Mouse (Mus musculus): ENCODE data around the gene Pip5k1b. TPM values are rescaled to one million over a fixed set of nuclear protein-coding genes. Genes with fewer than 3 reads are reported as not detected.

Pip5k1b gene
- total RNA-seq, 4 experiments from 2014 or later: 0.20 to 0.54 (median 0.28) TPM

DNA sequence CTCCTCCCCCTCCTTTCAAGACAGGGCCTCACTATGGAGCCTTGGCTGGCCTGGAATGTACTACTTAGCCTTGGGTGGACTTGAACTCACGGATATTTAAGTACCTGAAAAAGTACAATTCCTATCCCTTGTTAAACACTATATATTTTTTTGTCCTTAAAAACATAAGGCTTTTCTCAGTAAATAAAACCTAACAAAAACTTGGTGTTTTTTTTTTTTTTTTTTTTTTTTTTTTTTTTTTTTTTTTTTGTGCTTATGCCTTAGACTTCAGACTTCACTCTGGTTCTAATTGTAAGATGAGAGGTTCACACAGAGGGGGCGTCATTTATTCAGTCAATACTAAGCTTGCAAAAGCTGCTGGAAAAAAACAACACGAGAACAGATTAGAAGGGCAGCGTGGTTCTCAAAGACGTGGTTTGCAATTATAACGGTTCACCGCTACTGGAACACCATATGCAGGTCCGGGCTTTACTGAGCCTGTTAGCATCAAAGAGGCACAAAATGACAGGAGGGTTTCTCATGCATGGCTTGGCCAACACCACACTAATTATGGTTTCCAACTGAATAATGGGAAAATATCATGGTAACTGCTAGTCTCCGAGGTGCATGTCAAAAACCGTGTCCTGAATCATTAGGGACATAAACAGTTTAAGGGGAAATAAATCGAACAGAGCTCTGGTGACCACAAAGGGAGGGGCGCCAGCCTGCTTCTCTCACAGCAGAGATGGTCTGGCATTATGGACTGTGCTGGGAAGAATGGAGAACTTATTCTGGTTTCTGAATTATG, 242.9 kb downstream of the Pip5k1b start:
- DNase-seq (ENCODE audit: low spot score in 2 of 2): no peak

DNA sequence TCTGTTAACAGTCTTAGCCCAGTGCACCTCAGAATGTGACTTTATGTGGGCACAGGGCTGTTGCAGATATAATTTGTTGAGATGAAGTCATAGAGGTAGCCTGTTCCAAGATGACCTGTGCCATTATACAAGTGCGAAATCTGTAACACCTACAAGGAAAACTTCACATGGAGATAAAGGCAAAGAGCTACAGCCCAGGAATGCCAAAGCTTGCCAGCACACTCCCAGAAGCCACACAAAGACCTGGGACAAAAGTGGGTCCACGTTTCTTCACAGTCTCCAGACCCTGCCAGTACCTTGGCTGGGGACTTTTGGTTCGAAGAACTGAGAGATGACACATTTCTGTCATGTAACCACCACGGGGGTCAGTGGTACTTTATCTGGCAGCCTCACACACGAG, 243.6 kb downstream of the Pip5k1b start:
- DNase-seq (ENCODE audit: low spot score in 2 of 2): no peak

DNA sequence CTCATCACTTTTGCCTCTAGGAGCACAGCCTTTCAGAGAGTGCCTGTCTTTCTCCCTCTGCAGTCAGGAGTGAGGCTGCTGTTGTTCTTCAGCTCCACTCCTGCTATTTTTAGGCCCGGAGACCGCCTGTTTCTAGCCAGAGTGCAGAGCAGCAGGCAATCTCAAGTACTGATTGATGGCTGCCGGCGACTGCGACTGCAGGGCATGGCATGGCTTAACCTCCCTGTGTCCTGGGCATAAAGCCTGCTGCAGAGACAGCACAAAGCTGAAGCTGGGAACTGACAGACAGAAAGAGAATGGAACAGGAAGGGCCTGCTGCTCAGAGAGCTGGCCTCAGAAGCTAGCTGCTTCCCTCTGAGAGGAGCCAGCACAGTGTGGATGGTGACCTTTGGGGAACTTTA, 247.4 kb downstream of the Pip5k1b start:
- peak in 1 of 2 experiments; percentile 22 for DNase-seq (ENCODE audit: low spot score in 2 of 2)

DNA sequence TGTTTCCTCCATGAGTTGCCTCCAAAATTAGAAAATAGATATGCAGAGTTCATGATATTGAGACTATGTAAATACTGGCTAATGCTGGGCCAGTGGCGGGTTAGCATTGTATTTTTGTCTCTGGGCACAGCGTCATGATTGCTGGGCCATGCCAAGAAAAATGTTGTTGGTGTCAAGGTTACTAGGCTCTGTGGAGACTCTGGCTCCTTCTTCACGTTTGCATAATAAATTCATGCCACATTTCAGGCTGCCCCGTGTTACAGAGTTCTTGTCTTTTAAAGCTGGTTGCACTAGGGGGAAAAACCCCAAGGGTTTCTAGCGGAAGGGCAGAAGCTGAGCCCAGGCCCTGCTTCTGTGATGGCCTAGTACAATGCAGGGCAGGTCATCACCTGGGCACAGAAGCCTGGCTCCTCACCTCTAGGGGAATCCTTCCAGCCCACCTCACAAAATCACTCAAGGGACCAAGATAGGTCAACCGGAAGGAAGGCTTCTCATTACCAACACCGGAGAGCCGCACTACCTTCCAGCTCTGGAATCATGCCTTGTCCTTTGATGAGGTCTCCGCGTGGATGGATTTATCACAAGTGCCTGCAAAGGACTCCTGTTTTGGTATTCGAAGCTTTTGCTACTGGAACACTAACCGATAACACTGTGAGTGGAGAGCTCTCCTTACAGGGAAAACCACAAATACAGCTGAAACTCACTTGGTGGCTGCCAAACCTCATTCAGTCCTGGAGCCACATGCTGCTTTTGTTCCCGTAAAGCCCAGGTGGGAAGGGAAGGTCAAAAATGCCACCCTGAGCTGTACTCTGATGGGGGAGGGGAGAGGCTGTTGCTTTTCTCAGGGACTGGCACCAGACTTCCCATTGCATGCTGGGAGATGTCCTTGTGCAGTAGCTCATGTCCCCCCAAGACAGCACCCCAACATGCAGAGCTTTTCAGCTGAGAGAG, 248.1 kb downstream of the Pip5k1b start:
- DNase-seq (ENCODE audit: low spot score in 2 of 2): no peak

DNA sequence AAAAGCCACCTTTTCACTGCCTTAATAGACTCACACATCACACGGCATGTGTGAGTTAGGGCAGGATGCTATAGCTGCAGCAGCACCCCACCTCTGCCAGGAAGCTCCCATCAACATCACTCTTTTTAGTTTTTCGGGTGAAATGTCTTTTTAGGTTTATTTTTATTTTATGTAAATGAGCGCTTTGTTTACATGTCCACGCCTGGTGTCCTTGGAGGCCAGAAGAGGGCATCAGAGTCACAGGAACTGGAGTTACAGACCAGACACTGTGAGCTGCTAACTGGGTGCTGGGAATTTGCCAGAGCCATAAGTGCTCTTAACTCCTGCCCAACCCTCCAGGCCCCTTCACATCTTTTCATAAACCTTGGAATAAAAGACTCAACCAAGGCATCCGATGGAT, 249.3 kb downstream of the Pip5k1b start:
- DNase-seq (ENCODE audit: low spot score in 2 of 2): no peak

DNA sequence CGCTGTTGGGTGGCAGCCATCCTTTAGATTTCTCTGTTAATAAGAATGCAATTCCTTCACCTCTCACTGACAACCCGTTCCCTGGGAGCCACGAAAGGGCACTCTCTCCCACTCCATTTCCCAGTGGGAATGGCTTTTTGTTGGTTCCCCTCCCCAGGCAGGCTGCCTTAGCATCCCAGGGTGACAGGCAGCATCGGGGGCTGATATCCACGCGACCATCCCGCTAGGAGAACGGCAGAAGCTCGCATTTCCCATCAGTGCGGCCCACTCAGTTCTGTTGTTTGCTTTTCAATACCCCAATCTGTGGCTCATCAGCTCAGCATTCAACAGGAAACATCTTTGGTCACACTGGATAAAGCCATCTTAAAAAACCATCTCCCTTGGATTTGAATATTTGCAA, 253.5 kb downstream of the Pip5k1b start:
- no peak for DNase-seq (ENCODE audit: low spot score in 2 of 2)

DNA sequence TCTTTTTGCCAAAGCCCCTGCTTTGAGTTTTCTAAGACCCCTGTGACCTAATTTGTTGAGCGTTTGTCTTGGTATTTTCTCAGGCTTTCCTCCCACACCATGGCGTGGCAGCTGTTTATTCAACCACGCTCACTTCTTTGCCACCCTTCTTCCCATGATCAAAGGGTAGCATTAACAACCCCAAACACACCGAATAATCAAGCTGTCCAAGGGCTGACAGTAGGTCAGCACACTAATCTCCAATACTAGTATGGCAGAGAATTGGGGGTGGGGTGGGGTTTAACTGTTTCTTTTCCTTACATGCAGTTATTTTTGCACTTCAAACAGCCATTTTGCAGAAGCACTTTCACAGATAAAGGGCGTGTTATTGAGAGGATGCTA, 253.9 kb downstream of the Pip5k1b start:
- DNase-seq (ENCODE audit: low spot score in 2 of 2): no peak

DNA sequence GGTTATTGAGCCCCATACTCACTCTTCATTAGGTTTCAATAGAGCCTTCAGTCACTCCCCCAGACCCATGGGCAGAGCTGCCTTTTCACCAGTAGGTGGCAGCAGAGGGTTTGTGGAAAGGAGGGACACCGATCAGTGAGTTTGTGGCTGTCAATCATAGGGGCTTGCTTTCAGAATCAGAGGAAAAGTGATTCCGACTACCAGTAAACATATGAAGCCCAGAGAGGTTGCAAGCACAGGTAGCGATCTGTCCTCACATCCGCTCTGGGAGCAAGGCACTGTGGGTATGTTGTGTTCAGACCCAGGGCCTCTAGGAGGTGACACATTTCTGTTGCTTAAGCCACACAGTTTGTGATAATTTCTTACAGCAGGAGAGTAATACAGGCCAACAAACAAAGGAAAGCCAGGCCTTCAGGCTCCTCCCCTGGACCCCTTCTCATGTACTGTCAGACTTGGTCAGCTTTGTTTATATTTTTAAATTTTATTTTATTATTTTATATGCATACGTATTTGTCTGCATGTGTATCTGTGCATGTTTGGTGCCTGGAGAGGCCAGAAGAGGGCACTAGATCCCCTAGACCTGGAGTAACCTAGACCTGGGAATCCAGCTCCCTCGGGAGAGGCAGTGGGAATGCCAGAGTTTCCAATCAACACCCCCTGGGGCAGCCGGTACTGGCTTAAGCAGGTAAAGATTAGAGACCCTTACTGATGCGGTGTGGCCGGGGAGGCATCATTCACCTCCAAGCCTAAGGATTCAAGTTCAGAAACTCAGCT, 254.5 kb downstream of the Pip5k1b start:
- peak; percentile 11 to 18 for DNase-seq (ENCODE audit: low spot score in 2 of 2)

DNA sequence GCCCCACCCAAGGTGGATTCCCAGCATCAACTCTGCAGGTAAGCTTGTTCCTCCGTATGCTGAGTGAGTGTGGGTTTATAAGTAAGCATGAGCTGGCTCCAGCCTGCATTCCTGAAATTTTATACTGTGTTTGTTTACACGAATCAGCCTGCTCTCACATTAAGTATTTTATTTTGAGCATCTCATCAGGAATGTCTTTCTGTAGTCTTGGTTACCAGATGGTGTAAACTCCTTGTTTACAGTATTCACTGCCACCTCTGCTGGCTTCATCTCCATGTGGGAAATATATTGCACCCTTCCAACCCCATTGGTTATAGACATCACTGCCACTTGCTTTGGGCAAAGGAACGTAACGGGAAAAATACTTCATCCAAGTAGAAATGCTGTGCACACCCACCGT, 262.1 kb downstream of the Pip5k1b start:
- DNase-seq (ENCODE audit: low spot score in 2 of 2): no peak

DNA sequence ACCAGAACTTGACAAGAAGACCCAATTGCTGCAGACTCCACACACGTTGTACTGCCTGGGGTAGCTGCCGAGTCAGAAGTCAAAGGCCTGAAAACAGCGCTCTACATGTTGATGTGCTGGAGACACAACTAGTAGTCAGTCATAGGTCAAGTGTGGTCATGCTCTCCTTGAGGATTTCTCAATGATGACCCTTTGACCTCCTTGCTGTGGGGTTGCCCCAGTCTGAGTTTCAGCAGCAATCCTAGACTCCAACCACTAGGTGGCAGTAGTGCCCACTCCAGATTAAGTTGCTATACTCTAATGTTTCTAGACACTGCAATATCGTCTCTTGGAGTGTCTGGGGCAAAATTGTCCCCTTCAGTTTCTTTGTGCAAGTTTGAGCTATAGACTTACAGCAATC, 271.5 kb downstream of the Pip5k1b start:
- no peak for DNase-seq (ENCODE audit: low spot score in 2 of 2)

DNA sequence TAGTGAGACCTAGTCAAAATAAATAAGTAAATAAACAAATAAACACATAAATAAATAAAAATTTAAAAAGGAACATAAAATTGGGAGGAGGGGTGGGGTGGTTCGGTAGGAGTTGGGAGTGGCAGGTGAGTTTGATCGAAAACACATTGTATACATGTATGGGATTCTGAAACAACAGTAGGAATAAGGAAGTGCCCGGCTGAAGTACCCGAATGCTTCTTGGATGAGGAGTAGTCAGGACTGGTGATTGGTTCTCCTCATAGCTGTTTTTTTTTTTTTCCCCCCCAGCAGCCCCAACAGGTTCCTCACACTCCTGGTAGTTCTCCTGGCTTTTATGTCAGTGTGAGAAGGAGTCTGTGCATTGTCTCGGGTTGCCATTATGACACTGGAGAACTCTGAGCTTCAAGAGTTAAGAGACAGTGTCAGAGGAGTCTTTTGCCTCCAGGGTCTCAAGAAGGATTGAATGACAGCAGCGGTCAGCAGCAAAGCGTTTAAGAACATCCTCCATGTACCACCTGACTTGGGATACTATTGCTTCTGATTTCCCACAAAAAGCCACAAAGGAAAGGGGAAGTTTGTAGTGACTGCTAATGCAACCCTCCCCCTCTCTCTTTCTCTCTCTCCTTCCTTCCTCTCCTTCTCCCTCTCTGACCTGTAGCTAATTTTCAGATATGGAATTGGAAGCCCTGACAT, 274.2 kb downstream of the Pip5k1b start:
- DNase-seq (ENCODE audit: low spot score in 2 of 2): no peak

DNA sequence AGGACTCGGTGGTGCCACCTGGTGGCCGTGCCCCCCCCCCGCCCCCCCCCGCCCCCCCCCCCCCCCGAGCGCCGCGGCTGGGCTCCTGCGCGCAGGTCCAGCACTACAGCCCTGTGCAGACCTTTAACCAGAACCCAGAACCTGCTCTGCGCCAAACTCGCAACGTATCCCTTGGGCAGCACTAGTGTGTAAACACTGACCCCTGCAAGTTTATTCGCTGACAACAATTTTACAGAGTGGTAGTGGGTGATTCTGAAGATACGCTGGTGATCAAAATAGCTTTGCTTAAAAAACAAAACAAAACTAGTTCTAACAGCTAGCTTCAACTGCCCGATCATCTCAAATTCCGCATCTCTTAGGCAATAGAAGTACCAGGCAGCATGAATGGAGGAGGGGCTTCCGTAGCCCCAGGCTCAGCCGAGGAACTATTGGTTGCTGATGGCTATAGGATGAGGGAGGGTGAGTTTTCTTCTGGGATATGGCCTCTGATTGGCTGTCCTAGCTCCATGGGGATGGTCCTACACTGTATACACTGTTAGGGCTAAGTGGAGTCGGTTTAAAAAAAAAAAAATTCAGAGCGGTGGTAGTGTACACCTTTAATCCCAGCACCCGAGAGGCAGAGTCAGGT, 275.0 kb downstream of the Pip5k1b start, which contains the start of gene Fxn:
Gene Fxn, minus strand, starts transcription at position 5 of the 628 bp plus-strand sequence.
- DNase-seq (ENCODE audit: low spot score in 2 of 2): no peak

DNA sequence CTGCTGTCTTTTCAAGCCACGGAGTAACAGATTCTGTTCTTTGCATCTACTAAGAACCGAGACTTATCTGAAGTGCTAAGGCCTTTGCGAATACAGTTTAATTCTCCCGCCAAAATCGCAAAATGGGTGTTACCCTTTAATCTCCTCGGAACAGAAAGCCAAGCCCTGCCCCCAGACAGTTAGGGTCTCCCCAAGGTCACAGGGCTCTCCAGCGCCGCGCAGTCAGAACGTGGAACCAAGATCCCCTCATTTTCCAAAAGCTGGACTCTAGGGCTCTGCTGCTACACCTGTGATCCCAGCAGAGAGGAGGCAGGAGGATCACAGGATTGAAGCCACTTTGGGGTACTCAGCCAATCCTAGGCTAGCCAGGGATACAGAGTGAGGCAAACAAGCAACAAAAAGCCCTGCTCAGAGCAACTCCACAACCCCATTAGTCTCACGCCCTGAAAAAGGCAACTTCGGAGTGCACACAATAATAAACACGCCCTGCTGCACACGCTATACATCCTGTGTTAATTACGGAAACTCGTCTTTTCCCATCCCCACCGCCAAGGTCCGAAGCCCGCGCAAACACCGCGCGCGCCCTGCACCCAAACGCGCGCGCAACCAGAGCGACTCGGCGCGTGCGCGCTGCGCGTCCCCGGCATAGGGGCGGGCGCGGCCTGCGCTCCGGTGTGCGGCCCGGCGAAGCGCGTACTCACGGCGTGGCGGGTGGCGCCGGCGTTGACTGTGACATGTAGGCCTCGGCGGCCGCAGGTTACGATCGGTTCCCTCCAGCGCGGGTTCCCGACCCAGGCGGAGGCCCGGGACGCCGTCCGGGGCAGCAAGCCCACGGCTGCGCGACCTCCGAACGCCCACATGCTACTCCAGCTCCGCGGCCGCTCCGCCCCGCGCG, 275.7 kb downstream of the Pip5k1b start:
- DNase-seq (ENCODE audit: low spot score in 2 of 2): peak; percentile 42 to 70

DNA sequence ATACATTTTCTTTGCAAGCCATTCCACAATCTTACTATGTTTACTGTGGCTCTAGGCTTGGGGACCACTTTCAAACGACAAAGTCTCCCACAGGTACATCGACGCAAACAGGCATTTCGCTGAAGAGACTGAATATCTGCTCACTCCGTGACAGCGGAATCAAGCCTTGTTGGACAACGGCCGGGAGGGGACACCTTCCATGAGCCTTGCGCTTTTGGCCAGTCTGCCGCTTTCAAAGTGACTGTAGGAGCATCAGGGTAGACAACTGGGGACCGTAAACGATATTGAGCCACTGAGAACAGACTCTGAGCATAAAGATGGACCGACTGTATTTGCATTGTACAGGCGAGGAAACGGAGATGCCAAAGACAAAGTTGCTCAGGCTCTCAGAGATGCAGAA, 276.8 kb downstream of the Pip5k1b start:
- no peak for DNase-seq (ENCODE audit: low spot score in 2 of 2)

DNA sequence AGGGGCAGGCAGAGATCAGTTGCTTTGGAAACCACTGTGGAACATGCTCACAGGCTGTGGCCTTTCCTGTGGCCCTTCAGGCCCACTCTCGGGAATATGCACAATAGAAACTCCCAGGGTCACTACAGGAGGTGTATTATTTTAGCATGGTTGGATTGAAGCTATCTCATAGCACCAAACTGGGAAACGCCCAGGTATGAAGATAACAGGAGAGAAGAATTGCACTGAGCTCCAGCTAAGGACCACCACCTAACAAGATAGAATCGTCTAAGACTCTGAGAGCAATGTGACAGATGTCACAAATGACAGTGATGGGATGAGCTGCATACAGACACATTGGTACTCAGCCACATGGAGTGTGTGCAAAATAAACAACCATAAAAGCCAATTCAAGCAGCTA, 281.4 kb downstream of the Pip5k1b start:
- DNase-seq (ENCODE audit: low spot score in 2 of 2): no peak

DNA sequence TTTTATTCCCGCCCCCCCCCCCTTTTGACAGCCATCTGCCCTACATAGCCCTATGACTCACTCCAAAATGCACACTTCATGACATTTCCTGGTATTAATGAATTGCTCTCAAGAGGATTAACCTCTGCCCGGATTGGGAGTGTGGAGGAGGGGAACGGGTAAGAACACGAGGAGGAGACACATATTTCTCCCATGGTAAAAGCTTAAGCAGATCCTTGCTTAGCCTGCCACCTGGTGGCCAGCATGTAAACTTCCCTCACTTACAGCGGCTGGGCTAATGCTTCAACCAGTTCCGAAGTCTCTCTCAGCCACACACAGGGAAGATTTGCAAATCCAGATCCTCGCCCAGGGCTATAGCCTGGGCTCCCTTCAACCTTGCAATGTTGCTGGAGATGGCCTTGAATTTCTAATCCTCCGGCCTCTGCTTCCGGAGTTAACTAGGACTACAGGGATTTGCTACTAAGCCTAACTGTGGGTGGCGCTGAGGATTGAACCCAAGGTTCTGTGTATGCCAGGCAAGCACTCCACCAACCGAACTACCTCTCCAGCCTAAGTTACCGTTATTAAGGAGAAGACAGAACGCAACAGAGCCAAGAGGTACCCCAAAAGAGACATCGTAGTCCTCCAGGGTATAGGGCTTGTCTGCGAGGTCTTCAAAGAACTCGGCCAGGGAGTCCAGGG, 283.8 kb downstream of the Pip5k1b start:
- DNase-seq (ENCODE audit: low spot score in 2 of 2): peak; percentile 36 to 40

DNA sequence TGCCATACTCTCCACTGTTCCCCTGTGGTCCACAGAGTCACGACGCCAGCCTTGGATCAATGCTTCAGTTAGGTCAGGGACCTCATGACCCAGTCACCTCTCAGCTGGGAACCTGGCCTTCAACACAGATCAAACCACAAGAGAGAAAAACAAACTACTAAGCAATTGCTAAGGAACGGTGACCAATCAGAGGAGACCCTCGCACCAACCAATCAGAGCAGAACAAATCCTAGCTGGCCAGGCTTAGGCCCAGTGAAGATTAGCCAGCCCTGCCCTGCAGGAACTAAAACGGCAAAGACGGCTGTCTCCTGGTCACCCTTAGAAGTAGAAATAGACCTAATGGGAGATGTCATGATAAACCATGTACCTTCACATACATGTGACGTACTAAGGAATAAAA, 284.3 kb downstream of the Pip5k1b start:
- DNase-seq (ENCODE audit: low spot score in 2 of 2): peak in 1 of 2 experiments; percentile 23

DNA sequence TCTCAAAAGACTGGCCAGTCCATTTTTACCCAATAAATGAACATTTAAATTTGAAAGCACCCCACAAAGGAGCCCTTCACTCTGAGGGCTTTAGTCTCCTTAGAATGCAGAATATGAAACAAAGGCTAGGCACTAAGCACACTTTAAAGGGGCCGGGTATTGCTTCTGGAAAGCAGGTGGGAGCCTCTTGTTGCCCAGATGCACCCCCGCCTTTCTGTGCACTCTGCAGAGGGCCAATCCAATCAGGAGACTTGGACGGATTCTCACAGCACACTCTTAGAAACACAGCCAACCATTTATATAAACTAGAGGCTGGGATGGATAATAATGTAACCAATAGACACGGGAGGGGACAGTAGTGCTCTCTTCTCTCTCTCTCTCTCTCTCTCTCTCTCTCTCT, 287.1 kb downstream of the Pip5k1b start:
- DNase-seq (ENCODE audit: low spot score in 2 of 2): no peak
